Mouse (Mus musculus) E14TG2a.4 (cell line): ENCODE data around the gene Fermt2.

ENCODE experiments used
- CTCF ChIP-seq: conservative IDR thresholded peaks from 2 replicates; pipeline ENCODE4 v1.5.1; 2014; ENCODE audit warnings: low read length
- NANOG ChIP-seq: IDR thresholded peaks from 2 replicates; pipeline ENCODE4 v1.6.1; 2014; ENCODE audit warnings: borderline replicate concordance, low read length, mixed read lengths
- POU5F1 ChIP-seq: IDR thresholded peaks from 2 replicates; pipeline ENCODE4 v1.6.1; 2014; ENCODE audit warnings: low read length, borderline replicate concordance

DNA sequence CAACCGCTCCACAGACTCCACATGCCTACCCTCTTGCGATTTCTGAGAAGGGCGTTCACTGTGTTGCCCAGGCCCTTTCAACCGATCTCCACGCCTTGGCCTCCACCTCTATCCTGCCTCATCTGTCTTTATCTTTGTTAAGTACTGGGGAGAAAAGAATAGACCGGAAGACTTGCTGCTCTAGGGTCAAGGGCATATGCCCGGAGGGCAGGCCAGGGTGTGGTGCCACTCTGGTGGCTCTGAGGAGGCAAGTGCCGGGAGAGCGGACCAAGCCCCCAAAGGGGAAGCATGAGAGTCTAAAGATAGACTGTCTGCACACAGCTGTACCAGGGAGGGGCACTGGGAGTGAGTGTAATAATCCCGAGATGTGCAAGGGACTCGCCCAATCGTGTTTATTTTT is 84.5 kb downstream of the Fermt2 start:
- TF ChIP-seq CTCF = no peak
- TF ChIP-seq POU5F1 = no peak
- TF ChIP-seq NANOG = peak; percentile 92
